Mouse (Mus musculus) stomach, embryonic 15.5 days (tissue): ENCODE measurements around the gene Cnot6. TPM values are rescaled to one million over a fixed set of nuclear protein-coding genes. Genes with fewer than 3 reads are reported as not detected.
A peak's percentile ranks its signal among the peaks of the same experiment; 100 is the strongest.

Experiments
- ATAC-seq: fragments of 200-750 bp; cut with Nextera tagmentation; 2 replicates; pipeline ENCODE4 v1.8.0; 2017; ENCODE audit warnings: low read depth, moderate number of reproducible peaks, moderate TSS enrichment; ENCODE audit not compliant: insufficient read depth, low FRiP score
- H3K27ac ChIP-seq: fragments of 300-500 bp; sonication (generic); 2 replicates; pipeline ENCODE4 v1.5.1; 2015; ENCODE audit warnings: mild to moderate bottlenecking, inconsistent platforms
- H3K27me3 ChIP-seq: fragments of 300-500 bp; sonication (generic); replicated peaks from 2 replicates; pipeline ENCODE4 v1.6.1; 2015; ENCODE audit warnings: inconsistent platforms
- H3K36me3 ChIP-seq: fragments of 300-500 bp; sonication (generic); 2 replicates; pipeline ENCODE4 v1.6.1; 2015; ENCODE audit warnings: inconsistent platforms
- H3K4me1 ChIP-seq: fragments of 300-500 bp; sonication (generic); 2 replicates; pipeline ENCODE4 v1.6.1; 2015; ENCODE audit warnings: inconsistent platforms
- H3K4me2 ChIP-seq: fragments of 300-500 bp; sonication (generic); 2 replicates; pipeline ENCODE4 v1.6.1; 2015; ENCODE audit warnings: mild to moderate bottlenecking, inconsistent platforms
- H3K4me3 ChIP-seq: fragments of 300-500 bp; sonication (generic); replicated peaks from 2 replicates; pipeline ENCODE4 v1.5.1; 2015; ENCODE audit warnings: inconsistent platforms
- H3K9ac ChIP-seq: fragments of 300-500 bp; sonication (generic); 2 replicates; pipeline ENCODE4 v1.6.1; 2015; ENCODE audit warnings: inconsistent platforms
- H3K9me3 ChIP-seq: fragments of 300-500 bp; sonication (generic); 2 replicates; pipeline ENCODE4 v1.6.1; 2016; ENCODE audit warnings: inconsistent platforms
- WGBS: fragments of 180-500 bp; shearing (Covaris S2); methylation state at CpG from one replicate; pipeline ENCODE4 v1.1.7; 2015; 5-methylcytosine and 5-hydroxymethylcytosine counted together
- polyA plus RNA-seq: library from polyadenylated mRNA; unstranded; fragments of >200 nt; fragmentation: Nextera tagmentation; extraction: Ambion mirVana; gene quantifications from 2 replicates; pipeline ENCODE4 v1.2.1, GENCODE M21; 2015

Gene Cnot6
- polyA plus RNA-seq, 1 experiment from 2014 or later, result 49.2 TPM

DNA sequence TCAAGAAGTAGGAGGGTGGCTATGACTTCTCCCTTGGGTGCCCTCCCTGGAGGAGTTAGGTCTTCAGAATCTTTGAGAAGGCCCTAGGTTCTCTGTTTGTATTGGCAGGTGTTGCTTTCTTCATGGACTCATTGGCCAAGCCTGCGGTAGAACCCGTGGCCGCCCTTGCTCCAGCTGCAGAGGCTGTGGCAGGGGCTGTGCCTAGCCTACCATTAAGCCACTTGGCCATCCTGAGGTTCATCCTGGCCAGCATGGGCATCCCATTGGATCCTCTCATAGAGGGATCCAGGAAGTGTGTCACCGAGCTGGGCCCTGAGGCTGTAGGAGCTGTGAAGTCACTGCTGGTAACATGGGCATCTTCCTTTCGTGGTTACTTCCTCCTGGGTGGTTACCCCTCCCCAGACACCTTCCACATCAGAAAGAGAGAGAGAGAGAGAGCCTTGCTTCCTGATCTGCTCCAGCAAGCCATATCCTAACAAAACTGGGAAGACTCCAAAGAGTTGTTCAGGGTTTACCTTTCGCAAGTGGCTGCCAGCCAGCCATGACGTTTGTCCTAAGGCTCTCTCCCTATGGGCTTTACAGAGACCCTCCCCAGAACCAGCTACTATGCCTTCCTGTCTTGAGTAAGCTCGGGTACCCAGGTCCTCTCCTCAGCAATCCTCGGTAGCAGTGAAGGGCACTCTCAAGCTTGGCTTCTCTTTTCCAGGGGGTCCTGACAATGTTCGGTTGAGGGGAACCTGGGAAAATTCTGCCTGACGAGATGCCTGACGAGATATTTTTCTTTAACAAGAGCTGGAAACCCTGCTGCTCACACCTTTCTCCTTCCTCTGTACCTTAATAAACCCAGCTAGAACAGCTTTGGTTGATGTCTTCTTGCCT lies 48.0 kb downstream of the Cnot6 start:
- no peak for ATAC-seq
- no peak overlapping the region for H3K27ac ChIP-seq
- no peak overlapping the region for H3K9ac ChIP-seq
- no peaks in the 10 kb centered on the region for H3K36me3 ChIP-seq
- no peak overlapping the region for H3K4me2 ChIP-seq
- no peaks in the 10 kb centered on the region for H3K4me1 ChIP-seq
- no peaks in the 10 kb centered on the region for H3K9me3 ChIP-seq
- WGBS, result 72% methylated on average over 12 of the region's 12 CpGs
- no peak overlapping the region for H3K4me3 ChIP-seq
- H3K27me3 ChIP-seq, result no peaks in the 10 kb centered on the region

DNA sequence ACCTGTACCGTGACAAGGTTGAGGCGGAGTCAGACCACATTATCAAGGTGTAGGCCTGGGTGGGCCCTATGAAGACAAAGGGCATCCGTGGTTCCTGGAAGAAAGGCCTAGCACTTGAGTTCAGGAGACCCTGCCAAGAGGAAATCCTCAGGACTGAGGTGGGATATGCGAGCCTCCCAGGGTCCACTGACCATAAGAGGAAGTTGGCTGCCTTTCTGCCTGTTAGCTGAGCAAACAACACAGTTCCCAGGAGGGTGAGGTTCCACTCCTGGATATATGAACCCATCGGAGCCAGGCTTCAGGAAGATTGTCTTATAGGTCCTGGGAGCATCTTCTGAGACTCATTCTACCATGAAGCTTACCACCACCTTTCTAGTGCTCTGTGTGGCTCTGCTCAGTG lies 49.2 kb downstream of the Cnot6 start, which contains the start of gene Scgb3a1:
Gene Scgb3a1, plus strand, starts transcription at position 301 of the 400 bp plus-strand sequence.
- no peak for ATAC-seq
- Histone ChIP-seq H3K4me1 (no peaks in the 10 kb centered on the region), H3K4me3 (no peak within 1 kb of the TSS), H3K27me3 (no peaks in the 10 kb centered on the region), H3K27ac (no peak within 1 kb of the TSS), H3K4me2 (no peak within 1 kb of the TSS), H3K36me3 (no peaks in the 10 kb centered on the region), H3K9ac (no peak within 1 kb of the TSS), H3K9me3 (no peaks in the 10 kb centered on the region)
- WGBS, result 63% methylated on average over 5 of the region's 5 CpGs

DNA sequence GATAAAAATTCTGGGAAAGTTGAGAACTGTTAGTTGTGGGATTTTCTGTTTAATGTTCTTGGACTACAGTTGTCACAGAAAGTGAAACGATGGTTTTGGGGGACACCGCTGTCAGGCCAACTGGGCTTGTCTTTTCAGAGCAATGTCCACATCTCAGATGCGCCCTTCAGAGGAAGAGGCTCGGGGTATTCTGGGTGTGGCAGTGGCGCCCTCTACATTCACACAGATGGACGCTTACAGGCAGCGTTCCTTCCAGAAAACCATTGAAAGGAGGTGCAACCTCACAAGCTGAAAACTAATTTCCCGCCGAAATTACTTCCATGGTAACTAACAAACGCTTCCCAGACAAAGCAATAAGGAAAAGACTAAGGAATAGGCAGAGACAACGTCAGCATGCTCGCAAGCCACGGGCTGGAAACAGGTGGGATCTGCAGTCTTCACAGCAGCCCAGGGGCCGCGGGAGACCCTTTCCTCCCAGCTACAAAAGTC lies 50.2 kb downstream of the Cnot6 start:
- WGBS, result 56% methylated on average over 15 of the region's 15 CpGs
- Histone ChIP-seq H3K27ac (no peak overlapping the region), H3K4me2 (no peak overlapping the region), H3K27me3 (no peaks in the 10 kb centered on the region), H3K36me3 (no peaks in the 10 kb centered on the region), H3K4me3 (no peak overlapping the region), H3K4me1 (no peaks in the 10 kb centered on the region), H3K9me3 (no peaks in the 10 kb centered on the region), H3K9ac (no peak overlapping the region)
- ATAC-seq, result no peak

DNA sequence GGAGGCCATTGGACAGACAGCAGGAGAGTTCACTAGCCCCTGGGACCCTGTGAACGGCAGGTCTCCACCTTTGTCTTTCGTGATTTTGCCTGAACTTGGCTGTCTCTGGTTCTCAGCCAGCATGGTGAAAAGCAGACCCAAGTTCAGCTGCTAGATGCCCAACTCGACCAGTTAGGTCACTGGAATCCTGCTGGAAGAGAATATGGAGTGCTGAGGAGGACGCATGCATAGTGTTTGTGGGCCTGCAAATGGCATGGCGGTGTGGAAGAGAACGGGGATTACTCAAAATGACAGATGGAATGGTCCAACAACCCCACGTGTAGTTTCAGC lies 53.1 kb downstream of the Cnot6 start:
- no peak for ATAC-seq
- no peaks in the 10 kb centered on the region for H3K9me3 ChIP-seq
- H3K4me3 ChIP-seq, result no peak overlapping the region
- H3K4me1 ChIP-seq, result no peaks in the 10 kb centered on the region
- H3K4me2 ChIP-seq, result no peak overlapping the region
- H3K36me3 ChIP-seq, result no peaks in the 10 kb centered on the region
- no peak overlapping the region for H3K9ac ChIP-seq
- WGBS, result 70% methylated on average over 7 of the region's 7 CpGs
- no peaks in the 10 kb centered on the region for H3K27me3 ChIP-seq
- H3K27ac ChIP-seq, result no peak overlapping the region

DNA sequence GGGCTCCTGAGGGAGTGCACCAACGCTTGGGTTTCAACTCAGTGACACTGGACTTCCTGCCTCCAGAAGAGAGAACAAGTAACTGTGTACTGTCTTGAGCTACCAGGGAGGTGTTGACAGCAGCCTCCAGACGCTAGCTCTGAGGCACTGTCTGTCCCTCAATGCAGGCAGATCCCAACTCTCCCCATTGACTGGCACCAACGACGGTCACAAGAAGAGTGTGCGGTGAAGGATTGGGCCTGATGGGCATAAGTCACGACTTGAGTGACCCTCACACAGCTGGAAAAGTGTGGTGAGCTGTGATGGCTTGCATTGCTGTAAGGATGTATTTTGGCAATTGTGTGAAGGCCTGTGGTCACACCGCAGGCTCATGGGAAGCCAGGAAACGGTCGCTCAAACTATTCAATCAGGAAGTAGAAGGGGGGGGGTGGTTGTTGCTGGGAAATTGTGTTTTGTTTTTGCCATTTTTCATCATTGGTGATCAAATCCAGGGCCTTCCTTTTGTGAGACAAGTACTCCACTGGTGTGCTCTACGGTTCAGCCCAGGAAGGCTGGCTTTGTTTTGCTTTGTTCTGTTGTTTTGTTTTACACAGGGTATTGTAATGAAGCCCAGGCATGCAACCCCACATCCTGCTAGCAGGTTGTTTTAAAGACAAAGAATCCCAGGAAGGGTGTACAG lies 53.6 kb downstream of the Cnot6 start:
- Histone ChIP-seq H3K36me3 (no peaks in the 10 kb centered on the region), H3K4me3 (no peak overlapping the region), H3K9ac (no peak overlapping the region), H3K9me3 (no peaks in the 10 kb centered on the region), H3K4me1 (no peaks in the 10 kb centered on the region), H3K27ac (no peak overlapping the region; the same call in 1 of the 2 replicates), H3K4me2 (no peak overlapping the region), H3K27me3 (no peaks in the 10 kb centered on the region)
- WGBS, result 71% methylated on average over 10 of the region's 10 CpGs
- ATAC-seq, result no peak

DNA sequence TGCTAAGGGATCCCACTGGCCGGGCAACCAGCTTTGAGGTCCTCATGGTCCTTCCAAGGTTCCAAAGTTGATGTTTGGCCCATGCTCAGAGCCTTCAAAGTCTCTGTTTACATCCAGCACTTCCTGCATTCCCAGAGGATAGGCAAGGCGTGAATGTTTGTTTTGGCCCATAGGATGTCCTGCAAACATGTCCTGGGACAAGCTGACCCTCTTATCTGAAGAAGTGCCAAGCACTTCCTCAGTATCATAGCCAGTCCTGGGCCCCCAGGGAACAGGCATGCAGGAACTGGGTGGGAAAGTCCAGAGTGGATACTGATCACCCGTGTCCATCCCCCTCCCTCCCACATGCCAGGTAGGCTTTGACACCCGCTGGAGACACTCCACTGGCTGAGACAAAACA lies 54.5 kb downstream of the Cnot6 start:
- WGBS, result 58% methylated on average over 4 of the region's 4 CpGs
- Histone ChIP-seq H3K4me1 (0 out of 2 replicates have a peak, but pooled peaks cover 2% of the 10 kb centered on the region), H3K27ac (no peak overlapping the region), H3K27me3 (no peaks in the 10 kb centered on the region), H3K4me2 (no peak overlapping the region), H3K4me3 (no peak overlapping the region), H3K9me3 (no peaks in the 10 kb centered on the region), H3K9ac (no peak overlapping the region), H3K36me3 (no peaks in the 10 kb centered on the region)
- ATAC-seq, result no peak

DNA sequence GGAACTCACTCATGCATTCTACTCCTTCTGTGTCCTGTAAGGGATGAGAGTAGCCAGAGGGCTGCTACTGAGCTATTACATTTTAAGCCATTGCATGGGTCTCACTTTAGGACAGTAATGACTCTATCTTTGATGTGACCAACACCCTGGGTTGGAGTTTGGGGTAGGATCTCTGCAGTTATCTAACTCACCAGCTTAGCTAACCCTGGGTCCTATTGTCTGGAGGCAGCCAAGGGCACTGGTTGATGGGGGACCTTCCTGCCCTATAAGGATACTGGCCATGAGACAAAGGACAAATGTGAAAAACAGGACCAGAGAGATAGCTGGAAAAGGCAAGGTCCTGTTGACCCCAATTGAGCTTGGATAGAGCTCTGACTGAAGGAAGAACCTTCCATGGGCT lies 57.0 kb downstream of the Cnot6 start:
- no peaks in the 10 kb centered on the region for H3K36me3 ChIP-seq
- H3K27me3 ChIP-seq, result no peaks in the 10 kb centered on the region
- no peak overlapping the region for H3K4me2 ChIP-seq
- no peak overlapping the region for H3K4me3 ChIP-seq
- no peak for ATAC-seq
- H3K4me1 ChIP-seq, result 0 out of 2 replicates have a peak, but pooled peaks cover 12% of the 10 kb centered on the region
- no peak overlapping the region for H3K9ac ChIP-seq
- no peaks in the 10 kb centered on the region for H3K9me3 ChIP-seq
- H3K27ac ChIP-seq, result no peak overlapping the region

DNA sequence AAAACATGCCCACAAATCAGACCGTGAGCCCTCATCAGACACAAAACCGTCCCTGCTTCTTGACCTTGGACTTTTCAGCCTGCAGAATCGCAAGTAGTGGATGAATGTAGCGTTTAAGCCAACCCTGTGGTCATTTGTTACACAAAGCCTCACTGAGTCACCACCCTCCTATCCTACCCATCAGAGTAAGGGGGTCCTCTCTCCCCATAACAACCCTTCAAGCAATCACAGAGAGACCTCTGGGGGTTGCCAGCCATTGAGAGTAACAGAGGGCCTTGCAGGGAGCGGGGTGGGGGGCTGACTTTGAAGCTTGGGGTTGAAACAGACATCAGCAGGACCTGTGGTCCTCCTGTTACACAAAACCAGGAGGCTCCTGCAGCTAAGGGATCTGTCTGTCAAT lies 57.9 kb downstream of the Cnot6 start:
- 90% methylated on average over 5 of the region's 5 CpGs for WGBS
- H3K4me2 ChIP-seq, result no peak overlapping the region
- no peak for ATAC-seq

DNA sequence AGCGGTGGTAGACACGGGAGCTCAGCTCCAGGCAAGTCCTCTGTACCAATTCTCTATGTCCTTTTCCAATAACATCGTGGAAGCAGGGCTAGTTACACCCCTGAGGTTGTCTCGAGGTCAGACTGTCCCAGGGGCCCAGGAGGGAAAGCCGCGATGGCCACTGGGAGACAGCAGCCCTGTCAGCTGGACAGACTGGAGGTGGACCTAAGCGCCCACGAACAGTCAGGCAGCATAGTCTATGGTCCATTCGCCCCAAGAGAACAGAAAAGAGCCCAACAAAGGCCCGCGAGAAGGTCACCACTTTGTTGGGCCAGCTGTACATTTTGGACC lies 59.5 kb downstream of the Cnot6 start:
- Histone ChIP-seq H3K27me3 (no peaks in the 10 kb centered on the region), H3K4me1 (0 out of 2 replicates have a peak, but pooled peaks cover 12% of the 10 kb centered on the region), H3K9ac (no peak overlapping the region), H3K36me3 (no peaks in the 10 kb centered on the region), H3K27ac (no peak overlapping the region), H3K9me3 (no peaks in the 10 kb centered on the region), H3K4me3 (no peak overlapping the region), H3K4me2 (peak overlapping the region; percentile 40)
- no peak for ATAC-seq
- 33% methylated on average over 11 of the region's 11 CpGs for WGBS

More for the DNA sequence above, 57.9 kb downstream of the Cnot6 start:
- Histone ChIP-seq H3K27ac (no peak overlapping the region), H3K4me3 (no peak overlapping the region), H3K27me3 (no peaks in the 10 kb centered on the region), H3K9ac (no peak overlapping the region), H3K36me3 (no peaks in the 10 kb centered on the region), H3K4me1 (0 out of 2 replicates have a peak, but pooled peaks cover 12% of the 10 kb centered on the region), H3K9me3 (no peaks in the 10 kb centered on the region)

DNA sequence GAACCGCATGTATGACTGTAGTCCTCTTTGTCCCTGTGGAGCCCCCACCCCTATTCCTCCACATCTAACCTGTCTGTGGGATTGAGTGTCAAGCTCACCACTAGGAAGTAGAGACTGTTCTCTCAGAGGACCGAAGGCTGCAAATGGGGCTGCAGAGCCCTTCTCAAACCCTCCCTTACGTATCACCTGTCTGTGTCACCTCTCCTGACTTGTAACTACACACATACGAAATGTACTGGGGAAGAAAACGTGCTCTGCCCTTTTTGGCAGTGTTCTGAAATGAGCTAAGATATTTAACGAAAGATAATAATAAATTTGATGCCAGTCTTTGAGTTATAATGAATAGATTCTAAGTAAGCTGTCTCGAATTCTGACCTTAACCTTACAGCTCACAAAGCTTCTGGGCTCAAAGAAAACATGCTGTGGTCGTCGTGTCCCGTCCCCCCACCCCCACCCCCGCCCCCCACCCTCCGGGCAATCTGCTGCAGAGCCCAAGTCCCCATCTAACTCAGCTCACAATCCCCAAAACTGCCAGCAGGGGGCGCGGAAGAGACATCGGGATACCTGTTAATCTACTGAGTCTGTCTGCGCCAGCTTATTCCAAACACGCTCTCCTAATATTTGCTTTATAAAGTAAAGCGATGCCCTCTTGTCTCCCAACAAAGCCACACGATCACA lies 60.0 kb downstream of the Cnot6 start:
- Histone ChIP-seq H3K27me3 (no peaks in the 10 kb centered on the region), H3K27ac (no peak overlapping the region), H3K9me3 (no peaks in the 10 kb centered on the region), H3K9ac (no peak overlapping the region), H3K4me2 (peak overlapping the region; percentile 40), H3K4me3 (no peak overlapping the region), H3K4me1 (0 out of 2 replicates have a peak, but pooled peaks cover 12% of the 10 kb centered on the region), H3K36me3 (no peaks in the 10 kb centered on the region)
- 23% methylated on average over 18 of the region's 19 CpGs for WGBS
- ATAC-seq, result peak; percentile 47; the same call in 1 of the 2 replicates

DNA sequence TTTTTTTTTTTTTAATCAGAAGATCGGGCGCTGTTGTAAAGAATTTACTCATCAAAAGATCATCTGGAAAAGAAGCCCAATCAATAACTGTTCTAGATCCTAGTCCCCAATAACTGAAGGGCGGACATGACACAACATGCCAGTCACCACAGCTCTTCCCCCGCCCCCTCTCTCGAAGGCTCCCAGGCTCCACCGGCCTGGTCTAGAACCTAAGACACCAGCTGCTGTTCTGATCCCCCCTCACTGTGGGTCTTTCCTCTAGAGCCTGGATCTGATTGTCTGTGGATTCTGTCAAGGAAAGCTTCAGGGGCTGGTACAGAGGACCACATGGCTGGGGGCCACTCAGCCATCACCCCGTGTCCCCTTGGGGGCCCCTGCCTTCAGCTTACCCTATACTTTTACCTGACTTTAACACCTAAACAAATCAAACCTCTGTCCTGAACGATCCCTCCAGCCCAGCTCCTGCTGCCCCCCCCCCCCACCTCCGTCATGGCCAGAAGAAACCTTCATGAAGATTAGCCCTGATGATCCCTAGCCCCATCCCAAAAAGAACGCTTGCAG lies 60.7 kb downstream of the Cnot6 start:
- no peaks in the 10 kb centered on the region for H3K36me3 ChIP-seq
- H3K9ac ChIP-seq, result no peak overlapping the region
- ATAC-seq, result no peak
- H3K4me3 ChIP-seq, result no peak overlapping the region
- H3K4me1 ChIP-seq, result 0 out of 2 replicates have a peak, but pooled peaks cover 12% of the 10 kb centered on the region
- WGBS, result 76% methylated on average over 10 of the region's 10 CpGs
- H3K9me3 ChIP-seq, result no peaks in the 10 kb centered on the region
- H3K27ac ChIP-seq, result no peak overlapping the region
- no peaks in the 10 kb centered on the region for H3K27me3 ChIP-seq
- no peak overlapping the region for H3K4me2 ChIP-seq
